Mouse (Mus musculus) liver, embryonic 15.5 days (tissue): Measurements from ENCODE around the gene Ndufb11. TPM values are rescaled to one million over a fixed set of nuclear protein-coding genes. Genes with fewer than 3 reads are reported as not detected.

Experiments
- ATAC-seq: fragments of 200-750 bp; cut with Nextera tagmentation; 2 replicates; pipeline ENCODE4 v1.8.0; 2017; ENCODE audit warnings: moderate number of reproducible peaks, mild to moderate bottlenecking, moderate library complexity; ENCODE audit not compliant: insufficient read depth
- H3K27ac ChIP-seq: fragments of 300-500 bp; sonication (generic); replicated peaks from 2 replicates; pipeline ENCODE4 v1.5.1; 2015; ENCODE audit warnings: mild to moderate bottlenecking, inconsistent platforms
- H3K27me3 ChIP-seq: fragments of 300-500 bp; sonication (generic); 2 replicates; pipeline ENCODE4 v1.6.1; 2015; ENCODE audit warnings: mild to moderate bottlenecking, inconsistent platforms
- H3K36me3 ChIP-seq: fragments of 300-500 bp; sonication (generic); replicated peaks from 2 replicates; pipeline ENCODE4 v1.6.1; 2015; ENCODE audit warnings: moderate library complexity, mild to moderate bottlenecking, inconsistent platforms
- H3K4me1 ChIP-seq: fragments of 300-500 bp; sonication (generic); replicated peaks from 2 replicates; pipeline ENCODE4 v1.6.1; 2015; ENCODE audit warnings: inconsistent platforms
- H3K4me2 ChIP-seq: fragments of 300-500 bp; sonication (generic); 2 replicates; pipeline ENCODE4 v1.6.1; 2015; ENCODE audit warnings: moderate library complexity, mild to moderate bottlenecking, inconsistent platforms
- H3K4me3 ChIP-seq: fragments of 300-500 bp; sonication (generic); replicated peaks from 2 replicates; pipeline ENCODE4 v1.5.1; 2015; ENCODE audit warnings: mild to moderate bottlenecking, inconsistent platforms
- H3K9ac ChIP-seq: fragments of 300-500 bp; sonication (generic); 2 replicates; pipeline ENCODE4 v1.6.1; 2015; ENCODE audit warnings: moderate library complexity, mild to moderate bottlenecking, inconsistent platforms
- H3K9me3 ChIP-seq: fragments of 300-500 bp; sonication (generic); replicated peaks from 2 replicates; pipeline ENCODE4 v1.6.1; 2016; ENCODE audit warnings: inconsistent platforms
- WGBS: fragments of 180-500 bp; shearing (Covaris S2); methylation state at CpG from one replicate; pipeline ENCODE4 v1.1.7; 2015; ENCODE audit warnings: mixed read lengths; ENCODE audit not compliant: insufficient replicate concordance; 5-methylcytosine and 5-hydroxymethylcytosine counted together
- polyA plus RNA-seq: library from polyadenylated mRNA; unstranded; fragments of >200 nt; fragmentation: Nextera tagmentation; extraction: Ambion mirVana; gene quantifications from 2 replicates; pipeline ENCODE4 v1.2.1, GENCODE M21; 2015

Gene Ndufb11
- polyA plus RNA-seq, 1 experiment from 2014 or later, result 158 TPM

DNA sequence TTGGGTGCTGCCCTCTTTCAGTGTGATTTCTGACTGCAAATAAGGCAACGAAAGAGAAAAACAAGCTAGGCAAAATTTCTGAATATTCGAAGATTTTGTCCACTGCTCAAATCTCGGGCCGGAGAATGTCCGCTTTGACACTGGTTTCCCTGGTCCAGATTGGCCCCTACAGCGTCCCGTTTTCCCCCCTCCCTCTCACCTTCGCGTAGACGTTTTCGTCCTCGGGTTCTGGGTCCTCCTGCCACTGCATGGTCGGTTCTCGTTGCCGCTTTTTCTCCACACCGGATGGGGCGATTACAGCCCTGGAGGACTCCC lies 601 bp downstream of the Ndufb11 start:
- H3K4me2 ChIP-seq, result peak overlapping the region; percentile 65
- peak; percentile 5 for ATAC-seq
- no peaks in the 10 kb centered on the region for H3K9me3 ChIP-seq
- H3K4me3 ChIP-seq, result peak overlapping the region; percentile 76
- peaks cover 17% of the 10 kb centered on the region for H3K4me1 ChIP-seq
- peak overlapping the region; percentile 66 for H3K9ac ChIP-seq
- 10% methylated on average over 17 of the region's 17 CpGs for WGBS
- no peaks in the 10 kb centered on the region for H3K27me3 ChIP-seq
- peak overlapping the region; percentile 91 for H3K27ac ChIP-seq
- H3K36me3 ChIP-seq, result peaks cover 42% of the 10 kb centered on the region

DNA sequence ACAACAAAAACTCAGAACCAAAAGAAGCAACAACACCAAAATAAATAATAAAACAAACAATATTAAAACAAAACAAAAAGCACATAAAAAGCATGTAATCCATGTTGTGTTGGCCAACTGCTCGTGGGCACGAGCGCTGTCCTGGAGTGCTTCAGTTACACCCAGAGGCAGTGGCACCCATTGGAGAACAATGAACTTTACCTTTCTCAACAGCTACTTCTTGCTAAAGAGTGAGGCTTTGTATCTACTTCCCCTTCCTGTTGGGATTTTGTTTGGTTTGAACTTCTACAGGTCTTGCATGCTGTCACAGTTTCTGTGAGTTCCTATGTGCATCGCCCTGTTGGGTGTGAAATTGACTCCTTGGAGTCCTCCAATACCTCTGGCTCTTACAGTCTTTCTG lies 8.9 kb downstream of the Ndufb11 start:
- H3K4me1 ChIP-seq, result no peaks in the 10 kb centered on the region
- H3K9ac ChIP-seq, result no peak overlapping the region
- H3K4me3 ChIP-seq, result no peak overlapping the region
- no peak for ATAC-seq
- 77% methylated on average over 4 of the region's 4 CpGs for WGBS
- no peaks in the 10 kb centered on the region for H3K36me3 ChIP-seq
- no peak overlapping the region for H3K4me2 ChIP-seq
- H3K9me3 ChIP-seq, result no peaks in the 10 kb centered on the region
- no peaks in the 10 kb centered on the region for H3K27me3 ChIP-seq
- no peak overlapping the region for H3K27ac ChIP-seq

DNA sequence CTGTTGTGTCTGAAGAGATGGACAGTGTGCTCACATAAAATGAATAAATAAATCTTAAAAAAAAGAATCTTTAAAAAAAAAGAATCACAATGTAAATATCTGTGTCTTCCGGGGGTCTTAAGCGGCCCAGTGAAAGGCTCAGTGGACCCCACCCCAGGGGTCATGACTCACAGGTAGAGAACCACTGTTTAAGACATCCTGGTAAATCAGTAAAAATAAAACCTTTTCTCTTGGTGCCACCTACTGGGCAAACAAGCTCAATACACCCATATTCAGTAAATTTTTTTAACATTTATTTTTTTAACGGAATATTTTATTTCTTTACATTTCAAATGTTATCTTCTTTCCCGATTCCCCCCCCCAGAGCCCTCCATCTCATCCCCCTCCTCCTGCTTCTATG lies 29.5 kb downstream of the Ndufb11 start:
- H3K4me1 ChIP-seq, result no peaks in the 10 kb centered on the region
- H3K4me2 ChIP-seq, result no peak overlapping the region
- no peaks in the 10 kb centered on the region for H3K9me3 ChIP-seq
- H3K9ac ChIP-seq, result no peak overlapping the region
- H3K27ac ChIP-seq, result no peak overlapping the region
- H3K4me3 ChIP-seq, result no peak overlapping the region
- H3K27me3 ChIP-seq, result no peaks in the 10 kb centered on the region
- no peaks in the 10 kb centered on the region for H3K36me3 ChIP-seq
- 15% methylated on average over 4 of the region's 4 CpGs for WGBS
- ATAC-seq, result no peak

DNA sequence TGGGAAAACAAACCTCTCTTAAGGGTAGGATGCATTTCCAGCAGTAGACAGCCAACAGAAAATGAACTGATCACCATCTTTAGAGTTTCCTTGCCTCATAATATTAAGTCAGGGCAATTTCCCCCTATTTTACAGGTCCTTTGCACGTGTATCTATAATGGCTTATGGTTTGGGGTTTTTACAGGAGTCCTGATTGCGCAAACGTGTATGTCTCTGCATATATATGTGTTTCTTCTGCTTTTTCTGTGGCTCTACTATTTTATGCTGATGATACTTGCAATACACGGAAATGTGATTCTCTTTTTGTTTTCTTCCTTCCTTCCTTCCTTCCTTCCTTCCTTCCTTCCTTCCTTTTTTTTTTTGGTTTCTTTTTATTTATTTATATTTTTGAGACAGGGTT lies 43.5 kb downstream of the Ndufb11 start:
- 50% methylated on average over 4 of the region's 4 CpGs for WGBS
- no peak overlapping the region for H3K27ac ChIP-seq
- no peaks in the 10 kb centered on the region for H3K4me1 ChIP-seq
- H3K27me3 ChIP-seq, result no peaks in the 10 kb centered on the region
- H3K36me3 ChIP-seq, result no peaks in the 10 kb centered on the region
- H3K4me2 ChIP-seq, result no peak overlapping the region
- H3K9me3 ChIP-seq, result no peaks in the 10 kb centered on the region
- ATAC-seq, result no peak
- H3K4me3 ChIP-seq, result no peak overlapping the region
- H3K9ac ChIP-seq, result no peak overlapping the region

DNA sequence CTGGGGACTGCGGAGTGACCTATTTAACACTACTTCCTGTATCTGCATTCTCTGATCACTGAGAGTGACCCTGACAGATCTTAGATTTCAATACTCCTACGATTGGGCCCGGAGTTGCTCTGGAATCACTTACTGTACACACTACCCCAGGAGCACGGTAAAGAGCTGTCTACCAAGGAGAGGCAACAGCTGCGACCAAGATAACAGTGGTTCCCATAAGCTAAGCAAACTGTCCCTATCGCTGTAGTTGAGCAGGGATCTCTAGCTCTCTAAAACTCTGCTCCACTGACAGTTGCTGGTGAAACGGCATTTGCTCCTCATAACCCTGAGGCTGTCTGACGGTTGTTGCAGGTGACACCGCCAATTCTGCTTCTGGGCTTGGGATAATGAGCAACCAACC lies 44.7 kb downstream of the Ndufb11 start:
- no peak overlapping the region for H3K4me2 ChIP-seq
- ATAC-seq, result no peak
- H3K4me1 ChIP-seq, result no peaks in the 10 kb centered on the region
- H3K9ac ChIP-seq, result no peak overlapping the region
- no peak overlapping the region for H3K27ac ChIP-seq
- WGBS, result 42% methylated on average over 9 of the region's 9 CpGs
- no peak overlapping the region for H3K4me3 ChIP-seq
- H3K9me3 ChIP-seq, result no peaks in the 10 kb centered on the region
- no peaks in the 10 kb centered on the region for H3K36me3 ChIP-seq
- no peaks in the 10 kb centered on the region for H3K27me3 ChIP-seq

DNA sequence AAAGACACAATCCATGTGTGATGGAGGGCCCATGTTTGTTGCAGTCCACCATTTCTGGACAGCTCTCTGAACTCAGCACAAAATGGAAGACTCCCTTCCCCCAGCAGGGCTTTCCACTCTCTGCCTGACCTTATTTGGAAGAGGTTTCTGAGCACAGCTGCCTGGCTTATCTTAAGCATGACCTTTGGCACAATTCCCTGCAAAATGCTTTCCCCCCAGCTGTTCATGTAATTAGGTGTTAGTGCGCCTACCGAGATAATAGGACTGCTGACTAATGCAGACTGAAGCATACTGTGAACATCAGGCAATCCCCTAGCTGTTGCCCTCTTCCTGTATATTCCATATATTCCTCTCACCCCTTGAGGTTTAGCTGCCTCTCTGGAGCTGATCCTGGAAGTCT lies 46.4 kb downstream of the Ndufb11 start:
- H3K9ac ChIP-seq, result no peak overlapping the region
- no peaks in the 10 kb centered on the region for H3K27me3 ChIP-seq
- H3K27ac ChIP-seq, result no peak overlapping the region
- no peaks in the 10 kb centered on the region for H3K9me3 ChIP-seq
- no peak overlapping the region for H3K4me2 ChIP-seq
- WGBS, result 39% methylated on average over 2 of the region's 2 CpGs
- no peak overlapping the region for H3K4me3 ChIP-seq
- no peaks in the 10 kb centered on the region for H3K4me1 ChIP-seq
- H3K36me3 ChIP-seq, result no peaks in the 10 kb centered on the region
- ATAC-seq, result no peak; the same call in 1 of the 2 replicates

Other genes starting within 250 kb of the Ndufb11 start
- gene Jade3, start 191.9 kb downstream of the Ndufb11 start, polyA plus RNA-seq, result 5.8 and 6.0 TPM in 2 replicates
- gene Rgn, start 67.8 kb downstream of the Ndufb11 start, polyA plus RNA-seq, result 183 and 191 TPM in 2 replicates
- gene Rbm10, start 116 bp downstream of the Ndufb11 start, polyA plus RNA-seq, result 28.5 and 31.2 TPM in 2 replicates
- gene Uba1, start 40.7 kb upstream of the Ndufb11 start, polyA plus RNA-seq, result 92.2 and 98.5 TPM in 2 replicates
- 34.3 and 37.4 TPM in 2 replicates for gene Cdk16, start 70.3 kb upstream of the Ndufb11 start, polyA plus RNA-seq
- gene Usp11, start 86.3 kb upstream of the Ndufb11 start, polyA plus RNA-seq, result 6.0 and 6.1 TPM in 2 replicates
- 39.8 and 45.3 TPM in 2 replicates for gene Araf, start 180.2 kb upstream of the Ndufb11 start, polyA plus RNA-seq